Mouse (Mus musculus): Measurements from ENCODE around the gene Hsf4.

The Hsf4 gene

GRCm38 (mm10) chr8:105305211-105306145 is 35.9 kb downstream of the Hsf4 start, which contains the start of gene Elmo3:
Gene Elmo3 (plus strand): TSS chr8:105305601.
- DNase-seq = peak; percentile 82 to 87

GRCm38 (mm10) chr8:105306146-105306691 is 36.6 kb downstream of the Hsf4 start:
- no peak for DNase-seq

DNA sequence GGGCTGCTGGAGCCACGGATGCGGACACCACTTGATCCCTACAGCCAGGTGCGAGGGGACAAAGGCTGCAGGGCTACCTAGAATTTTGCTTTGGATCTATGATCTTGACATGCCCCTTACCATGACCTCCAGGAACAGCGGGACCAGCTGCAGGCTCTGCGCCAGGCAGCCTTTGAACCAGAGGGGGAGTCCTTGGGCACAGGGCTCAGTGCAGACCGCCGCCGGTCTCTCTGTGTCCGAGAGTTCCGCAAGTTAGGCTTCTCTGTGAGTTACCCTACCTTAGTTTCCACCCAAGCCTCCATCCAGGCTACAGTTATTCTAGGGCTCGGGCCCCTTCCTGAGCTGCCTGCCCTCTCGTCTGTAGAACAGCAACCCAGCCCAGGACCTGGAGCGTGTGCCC is 38.1 kb downstream of the Hsf4 start:
- DNase-seq = no peak

- DNase-seq = no peak
Observed at GRCm38 (mm10) chr8:105308428-105308827, 38.8 kb downstream of the Hsf4 start.

DNA sequence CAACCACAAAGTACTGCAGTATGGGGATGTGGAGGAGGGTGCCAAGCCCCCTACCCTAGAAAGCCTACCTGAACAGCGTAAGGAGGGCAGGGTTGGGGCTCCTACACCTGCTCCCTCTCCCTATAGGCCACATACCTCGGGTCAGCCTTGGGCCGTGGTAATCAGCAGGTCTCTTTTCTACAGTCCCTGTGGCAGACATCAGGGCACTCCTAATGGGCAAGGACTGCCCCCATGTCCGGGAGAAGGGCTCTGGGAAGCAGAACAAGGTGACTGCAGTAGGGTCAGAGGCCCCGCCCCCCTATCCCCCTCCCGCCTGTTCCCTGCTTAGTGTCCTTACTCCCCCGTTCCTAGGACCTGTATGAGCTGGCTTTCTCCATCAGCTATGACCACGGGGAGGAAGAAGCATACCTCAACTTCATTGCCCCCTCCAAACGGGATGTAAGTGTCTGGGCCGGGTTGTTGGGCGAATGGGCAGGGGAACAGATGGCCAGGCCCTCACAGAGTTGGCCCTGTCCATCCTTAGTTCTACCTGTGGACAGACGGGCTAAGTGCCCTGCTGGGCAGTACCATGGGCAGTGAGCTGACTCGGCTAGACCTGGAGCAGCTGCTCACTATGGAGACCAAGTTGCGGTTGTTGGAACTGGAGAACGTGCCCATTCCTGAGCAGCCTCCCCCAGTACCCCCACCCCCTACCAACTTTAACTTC is 39.7 kb downstream of the Hsf4 start:
- DNase-seq = peak; percentile 90 to 93

DNA sequence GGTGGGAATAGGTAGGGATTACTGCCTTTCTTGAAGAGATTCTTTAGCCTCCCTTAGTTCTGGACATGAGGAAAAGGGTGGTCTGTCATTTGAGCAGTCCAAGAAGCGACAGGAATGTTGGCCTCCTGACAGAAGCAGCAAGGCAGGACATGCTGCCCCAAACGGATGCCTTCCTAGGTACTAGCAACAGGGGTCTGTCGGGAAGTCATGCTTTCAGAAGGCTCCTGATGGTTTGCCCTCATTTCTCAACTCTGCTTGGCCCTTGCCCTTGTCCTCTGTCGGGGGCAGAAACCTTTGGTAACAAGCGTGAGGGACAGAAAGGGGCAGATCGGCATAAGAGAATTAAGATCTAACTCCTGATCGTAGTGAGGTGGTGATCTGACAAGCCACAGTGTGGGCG is 40.5 kb downstream of the Hsf4 start:
- peak in 1 of 2 experiments; percentile 54 for DNase-seq

DNA sequence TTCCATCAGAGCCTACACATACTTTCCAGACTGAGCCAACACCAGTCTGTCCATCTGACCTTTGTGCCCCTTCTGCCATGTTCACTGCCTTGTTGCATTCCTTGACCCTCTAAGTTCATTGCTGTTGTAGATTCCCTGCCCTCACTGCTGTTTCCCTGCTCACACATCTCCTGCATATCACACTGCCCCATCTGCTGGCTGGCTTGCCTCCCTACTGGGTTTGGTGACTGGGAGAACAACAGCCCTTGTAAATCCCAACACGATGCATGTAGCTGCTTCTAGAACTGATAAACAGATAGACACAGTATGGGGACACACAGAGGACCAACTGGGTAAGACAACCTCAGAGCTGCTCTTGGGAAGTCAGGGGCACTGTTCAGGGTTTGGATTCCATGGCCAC is 42.1 kb downstream of the Hsf4 start:
- DNase-seq = no peak

GRCm38 (mm10) chr8:105312891-105313481 is 43.4 kb downstream of the Hsf4 start:
- DNase-seq = no peak

GRCm38 (mm10) chr8:105313622-105314402 is 44.2 kb downstream of the Hsf4 start:
- no peak for DNase-seq

GRCm38 (mm10) chr8:105315073-105315769 is 45.6 kb downstream of the Hsf4 start:
- peak in 1 of 2 experiments; percentile 57 for DNase-seq

DNA sequence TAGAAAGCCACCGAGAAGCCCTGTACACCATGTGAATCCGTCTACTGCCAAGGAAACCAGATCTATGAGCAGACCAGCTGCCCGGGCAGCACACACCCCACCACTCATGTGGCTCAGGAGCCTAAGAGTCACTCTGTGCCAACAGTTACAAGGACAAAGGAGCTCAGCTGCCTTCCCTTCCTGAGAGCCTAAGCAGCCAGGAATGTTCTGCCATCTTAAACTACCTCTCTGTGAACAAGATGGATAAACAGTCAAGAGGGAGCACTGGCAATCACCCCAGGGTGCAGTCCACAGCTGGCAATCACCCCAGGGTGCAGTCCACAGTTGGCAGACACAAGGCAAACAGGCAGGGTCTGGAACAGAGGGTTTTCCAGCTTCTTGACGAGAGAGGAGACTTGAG is 48.3 kb downstream of the Hsf4 start:
- DNase-seq = peak; percentile 47 to 53

- no peak for DNase-seq
Observed at GRCm38 (mm10) chr8:105318662-105319190, 49.1 kb downstream of the Hsf4 start.

GRCm38 (mm10) chr8:105323183-105323582 is 53.6 kb downstream of the Hsf4 start:
- no peak for DNase-seq
